Mouse (Mus musculus) urinary bladder, postnatal 14 days (tissue): ENCODE measurements around the gene Selenoh.
A peak's percentile ranks its signal among the peaks of the same experiment; 100 is the strongest.

Experiments
- DNase-seq: peaks from one replicate; pipeline ENCODE4 v3.0.0; 2021; ENCODE audit warnings: low spot score

Gene Selenoh

DNA sequence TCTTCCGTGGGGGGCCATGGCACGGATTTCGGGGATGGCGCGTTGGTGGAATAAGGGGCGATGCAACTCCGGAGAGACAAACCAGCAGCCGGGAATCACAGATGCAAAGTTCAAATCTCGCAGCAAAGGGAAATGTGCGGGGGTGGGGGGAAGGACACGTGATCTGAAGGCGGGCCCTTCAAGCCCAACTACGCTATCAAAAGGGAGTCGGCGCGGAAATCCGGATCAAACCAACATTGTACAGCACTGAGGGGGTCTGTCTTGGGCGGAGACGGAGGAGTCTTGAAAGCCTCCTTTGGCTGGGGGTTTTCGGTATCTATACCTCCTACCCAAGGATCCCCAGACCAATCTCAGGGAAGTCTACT, at the start of gene Selenoh:
TSS of gene Selenoh (minus strand) at position 202 of the 365 bp plus-strand sequence.
- DNase-seq, result peak; percentile 86

- DNase-seq, result no peak
These were observed 46.8 kb upstream of the Selenoh start for GRCm38 (mm10) chr2:84717357-84717756.

- DNase-seq, result no peak
These were observed 46.1 kb upstream of the Selenoh start for GRCm38 (mm10) chr2:84716423-84717355.

DNA sequence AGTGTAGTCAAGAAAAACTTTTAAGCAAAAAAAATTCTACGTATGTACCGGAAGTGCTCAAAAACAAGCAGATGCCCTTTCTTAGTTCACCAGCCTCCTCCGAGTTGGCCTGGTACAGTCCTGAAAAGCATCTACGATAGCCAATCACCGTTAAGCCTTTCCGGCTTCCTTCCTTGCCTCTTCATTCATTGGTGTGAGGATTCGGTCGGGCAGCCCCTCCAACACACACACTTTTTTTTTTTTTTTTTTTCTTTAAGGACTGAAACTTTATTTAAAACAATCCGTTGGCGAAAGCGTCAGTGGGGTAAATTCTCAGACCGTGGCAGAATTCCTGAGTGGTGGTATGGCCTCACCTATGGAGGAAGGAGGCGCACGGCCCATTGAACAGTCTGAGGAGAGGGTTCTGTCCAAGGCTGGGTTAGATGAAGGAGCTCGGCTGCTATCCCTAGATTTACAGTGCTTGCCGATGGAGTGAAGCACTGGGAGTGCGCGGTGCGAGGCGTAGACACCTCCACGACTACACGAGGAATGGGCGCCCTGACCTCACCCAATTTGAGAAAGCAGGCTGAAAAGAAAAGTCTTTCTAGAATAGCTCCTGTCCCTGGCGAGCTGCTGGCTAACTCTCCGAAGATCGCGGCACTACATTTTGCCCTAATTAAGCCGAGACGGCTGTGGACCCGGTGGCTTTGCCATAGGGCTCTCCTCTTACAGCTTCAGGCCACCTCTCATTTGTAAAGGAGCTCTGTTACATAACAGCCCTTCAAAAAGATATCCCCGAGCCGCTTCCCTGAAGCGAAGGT, 45.2 kb upstream of the Selenoh start:
- DNase-seq, result peak; percentile 82

- peak; percentile 99 for DNase-seq
These were observed 44.4 kb upstream of the Selenoh start, which contains the start of gene Zdhhc5 for GRCm38 (mm10) chr2:84714811-84715561. Zdhhc5 (minus strand) TSS chr2:84715180.

GRCm38 (mm10) chr2:84714422-84714810, 43.8 kb upstream of the Selenoh start:
- DNase-seq, result peak; percentile 33

DNA sequence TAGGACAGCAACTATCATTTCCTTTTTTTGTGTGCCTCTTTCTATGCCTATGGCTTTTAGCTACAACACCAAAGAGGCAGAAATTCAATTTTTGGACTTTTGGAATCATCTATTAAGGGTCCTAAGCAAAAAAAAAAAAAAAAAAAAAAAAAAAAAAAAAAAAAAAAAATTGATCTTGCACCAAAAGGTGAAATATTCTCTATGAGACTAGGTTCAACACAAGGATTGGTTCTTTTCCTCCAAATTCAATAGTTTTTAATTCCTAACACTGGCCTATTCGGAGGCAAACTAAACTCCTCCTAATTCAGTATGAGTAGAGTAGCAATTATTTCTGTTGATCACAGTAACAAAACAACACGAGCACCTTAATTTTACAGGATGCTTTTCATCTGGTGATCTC, 41.3 kb upstream of the Selenoh start:
- DNase-seq, result no peak

- no peak for DNase-seq
These were observed 37.0 kb upstream of the Selenoh start for GRCm38 (mm10) chr2:84707523-84707922.

- DNase-seq, result peak; percentile 41
These were observed 34.7 kb upstream of the Selenoh start for GRCm38 (mm10) chr2:84705295-84705694.

GRCm38 (mm10) chr2:84704329-84704728, 33.8 kb upstream of the Selenoh start:
- no peak for DNase-seq

- DNase-seq, result no peak
These were observed 32.9 kb upstream of the Selenoh start for GRCm38 (mm10) chr2:84703497-84703896.

DNA sequence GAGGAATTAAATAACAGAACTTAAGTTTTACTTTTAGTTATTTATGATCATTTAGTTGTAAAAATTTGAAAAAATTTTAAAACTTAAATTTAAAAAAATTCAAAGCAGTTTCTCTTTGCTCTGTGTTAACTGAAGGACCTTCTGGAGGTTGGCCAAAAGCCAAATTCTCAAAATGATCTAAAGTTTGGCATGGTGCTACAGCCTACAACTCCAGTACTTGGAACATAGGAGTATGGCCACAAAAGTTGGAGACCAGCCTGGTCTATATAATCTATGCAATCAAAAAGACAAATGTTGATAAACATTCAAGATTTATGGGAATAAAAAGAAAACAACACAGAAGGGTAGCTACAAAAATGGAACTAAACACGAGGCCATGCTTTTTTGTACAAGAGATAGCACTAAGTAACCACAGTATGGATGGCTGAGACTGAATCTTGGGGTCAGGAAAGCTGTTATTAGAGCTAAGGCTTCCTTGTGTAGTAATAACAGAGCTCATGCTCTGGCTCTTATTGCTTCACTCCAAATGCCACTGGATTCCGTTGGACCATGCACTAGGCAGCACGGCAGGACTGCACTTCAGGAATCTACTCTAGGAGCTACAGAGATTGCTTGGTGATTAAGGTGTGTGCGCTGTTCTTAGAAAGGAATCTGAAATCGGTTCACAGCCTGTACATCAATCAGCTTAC, 24.6 kb upstream of the Selenoh start:
- DNase-seq, result no peak

DNA sequence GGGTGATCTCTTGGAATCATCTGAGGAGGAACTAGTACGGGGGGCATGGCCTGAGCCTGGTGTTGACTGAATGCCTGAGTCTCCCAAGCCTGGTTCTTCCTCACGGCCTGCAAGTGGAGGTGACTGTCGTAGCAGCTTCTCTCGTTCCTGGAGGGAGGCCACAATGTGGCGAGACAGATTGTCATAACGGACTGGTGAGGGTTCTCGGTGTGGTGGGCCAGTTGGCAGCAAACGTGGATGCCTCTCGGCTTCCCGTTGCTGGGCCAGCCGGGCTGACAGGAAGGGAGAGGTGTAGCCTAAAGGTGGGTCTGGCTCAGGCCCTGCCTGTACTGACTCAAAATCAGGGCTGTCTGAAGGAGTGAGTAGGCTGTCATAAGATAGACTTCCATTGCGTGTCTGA, 19.5 kb upstream of the Selenoh start:
- DNase-seq, result no peak

DNA sequence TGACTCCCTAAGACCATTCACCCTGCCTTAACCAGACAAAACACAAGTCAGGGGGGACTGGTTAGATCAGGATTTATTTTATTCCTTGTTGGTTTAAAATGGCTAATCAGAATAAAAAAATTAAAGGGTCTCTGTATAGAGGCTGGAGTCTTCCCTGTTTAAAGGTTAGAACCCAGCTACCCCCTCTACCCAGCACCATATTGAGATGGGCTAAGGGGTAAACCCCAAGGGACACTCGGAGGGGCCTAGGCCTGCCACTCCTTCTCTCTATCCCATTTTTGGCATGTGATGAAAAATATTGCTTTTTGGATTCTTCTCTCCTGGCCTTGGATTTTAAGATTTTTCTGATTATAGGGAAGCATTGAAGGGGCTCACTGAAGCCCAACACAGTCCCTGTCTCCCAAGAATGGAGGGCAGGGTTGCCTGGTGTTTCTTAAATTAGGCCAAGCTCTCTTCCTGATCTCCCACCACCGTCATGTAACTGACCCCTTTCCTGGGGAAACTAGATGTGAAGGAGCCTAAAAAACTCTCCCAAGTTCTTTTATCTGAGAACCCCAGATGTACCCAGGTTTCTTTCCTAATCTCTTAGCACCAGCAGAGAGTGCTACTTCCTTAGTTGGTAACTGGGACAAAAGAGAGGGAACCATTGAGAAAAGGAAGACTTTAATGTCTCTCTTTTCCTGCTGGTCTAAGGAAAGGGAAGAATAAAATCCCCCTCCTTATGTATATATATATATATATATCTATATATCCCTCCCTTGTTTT, 17.7 kb upstream of the Selenoh start:
- no peak for DNase-seq

DNA sequence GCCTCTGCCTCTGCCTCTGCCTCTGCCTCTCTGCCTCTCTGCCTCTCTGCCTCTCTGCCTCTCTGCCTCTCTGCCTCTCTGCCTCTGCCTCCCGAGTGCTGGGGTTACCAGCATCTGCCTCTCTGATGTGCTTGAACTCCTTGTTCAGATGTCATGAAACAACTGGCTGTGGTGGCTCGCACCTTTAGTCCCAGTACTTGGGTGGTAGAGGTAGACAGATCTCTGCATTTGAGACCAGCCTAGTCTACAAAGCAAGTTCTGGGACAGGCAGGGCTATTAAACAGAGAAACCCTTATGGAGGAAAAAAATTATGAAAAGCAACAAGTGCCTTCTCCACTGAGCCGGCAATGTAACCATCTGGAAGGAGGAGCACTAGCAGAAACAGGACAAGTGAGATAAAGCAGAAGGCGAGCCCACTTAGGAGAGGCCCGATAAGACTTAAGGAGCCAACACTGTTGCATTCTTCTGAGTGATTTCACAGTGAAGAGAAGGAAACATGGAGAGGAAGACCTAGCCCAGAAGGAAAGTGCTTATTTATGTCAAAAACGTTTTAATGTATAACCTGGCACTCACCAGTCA, 12.1 kb upstream of the Selenoh start:
- DNase-seq, result no peak

DNA sequence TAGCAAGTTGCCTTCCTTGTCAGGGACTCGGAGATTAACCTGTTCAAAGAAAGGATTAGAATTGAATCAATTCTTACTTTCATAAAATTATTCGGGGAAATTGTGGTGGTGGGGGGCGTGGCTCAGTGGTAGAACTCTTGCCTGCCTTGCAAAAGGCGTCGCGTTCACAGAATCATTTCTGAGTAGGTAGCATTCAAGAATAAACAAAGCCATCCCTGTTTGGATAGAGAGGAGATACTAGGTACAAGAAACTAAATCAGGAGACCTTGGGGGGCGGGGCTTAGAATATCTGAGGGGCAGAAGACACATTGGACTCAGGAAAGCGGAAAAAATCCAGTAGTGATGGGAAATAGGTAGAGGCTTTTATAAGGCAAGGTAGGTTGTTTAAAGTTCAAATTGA, 8.4 kb upstream of the Selenoh start, which contains the start of gene Tmx2:
TSS of gene Tmx2 (minus strand) at position 125 of the 400 bp plus-strand sequence.
- DNase-seq, result no peak

DNA sequence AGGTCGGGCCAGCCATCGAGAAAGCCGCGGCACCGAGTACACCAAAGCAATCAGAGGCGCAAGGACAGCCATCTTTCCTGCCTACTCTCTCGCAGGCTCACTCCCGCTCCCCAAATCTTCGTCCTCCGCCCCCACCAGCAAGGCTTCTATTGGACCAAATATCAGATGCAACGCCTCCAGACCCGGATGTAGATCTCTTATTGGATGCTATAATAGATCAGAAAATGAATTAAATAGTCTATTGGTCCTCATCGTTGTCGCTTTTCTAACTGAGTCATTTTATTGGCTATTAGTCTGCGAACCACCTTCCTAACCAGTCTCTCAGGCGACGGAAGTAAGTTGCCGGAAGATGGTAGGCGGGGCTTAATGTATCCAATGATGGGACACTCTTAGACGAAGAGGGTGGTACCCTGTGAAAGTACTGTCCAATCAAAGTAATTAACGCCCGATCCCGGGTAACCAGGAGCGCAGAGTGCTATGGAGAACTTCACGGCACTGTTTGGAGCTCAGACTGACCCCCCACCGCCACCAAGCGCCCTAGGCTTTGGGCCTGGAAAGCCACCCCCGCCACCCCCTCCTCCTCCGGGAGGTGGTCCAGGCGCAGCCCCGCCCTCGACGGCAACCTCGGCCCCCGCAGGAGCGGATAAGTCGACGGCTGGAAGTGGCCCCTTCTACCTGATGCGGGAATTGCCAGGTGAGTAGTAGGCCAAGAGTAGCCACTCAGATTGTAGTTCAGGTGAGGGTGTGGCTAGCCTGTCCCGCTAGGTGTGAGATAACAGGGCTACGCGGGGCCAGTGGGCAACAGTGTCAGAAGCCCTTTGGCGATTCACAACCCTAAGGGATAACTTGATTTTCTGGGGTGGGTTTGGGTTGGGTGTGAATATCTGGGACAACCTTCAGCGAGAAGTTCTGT, 7.7 kb upstream of the Selenoh start, which contains the start of the genes Gm28635 and Med19:
TSS of gene Gm28635 (minus strand) at position 74 of the 913 bp plus-strand sequence.
TSS of gene Med19 (plus strand) at position 435 of the 913 bp plus-strand sequence.
- peak; percentile 94 for DNase-seq

GRCm38 (mm10) chr2:84677270-84677967, 6.8 kb upstream of the Selenoh start:
- DNase-seq, result no peak
